Mouse (Mus musculus) stomach, embryonic 16.5 days (tissue): ENCODE data around the gene Cyb561d2. TPM values are rescaled to one million over a fixed set of nuclear protein-coding genes. Genes with fewer than 3 reads are reported as not detected.
"Not testable (repeated sequence)": the region's sequence is repeated elsewhere in the genome, so short reads cannot be mapped to it uniquely, and the experiment has no call there.

ENCODE experiments used
- ATAC-seq: fragments of 200-750 bp; cut with Nextera tagmentation; 2 replicates; pipeline ENCODE4 v1.8.0; 2017; ENCODE audit warnings: moderate number of reproducible peaks, moderate TSS enrichment; ENCODE audit not compliant: insufficient read depth, low FRiP score
- H3K27ac ChIP-seq: fragments of 300-500 bp; sonication (generic); 2 replicates; pipeline ENCODE4 v1.5.1; 2014; ENCODE audit warnings: low read length
- H3K27me3 ChIP-seq: fragments of 300-500 bp; sonication (generic); 2 replicates; pipeline ENCODE4 v1.6.1; 2014; ENCODE audit warnings: low read length, control low read depth, mixed read lengths; ENCODE audit not compliant: control insufficient read depth, insufficient read depth
- H3K36me3 ChIP-seq: fragments of 300-500 bp; sonication (generic); 2 replicates; pipeline ENCODE4 v1.6.1; 2014; ENCODE audit warnings: low read length; ENCODE audit not compliant: control insufficient read depth, insufficient read depth
- H3K4me1 ChIP-seq: fragments of 300-500 bp; sonication (generic); 2 replicates; pipeline ENCODE4 v1.6.1; 2014; ENCODE audit warnings: low read length, control low read depth, mixed read lengths; ENCODE audit not compliant: control insufficient read depth, insufficient read depth
- H3K4me2 ChIP-seq: fragments of 300-500 bp; sonication (generic); 2 replicates; pipeline ENCODE4 v1.6.1; 2014; ENCODE audit warnings: low read depth, low read length, mixed read lengths
- H3K4me3 ChIP-seq: fragments of 300-500 bp; sonication (generic); replicated peaks from 2 replicates; pipeline ENCODE4 v1.5.1; 2014; ENCODE audit warnings: mild to moderate bottlenecking, low read length
- H3K9ac ChIP-seq: fragments of 300-500 bp; sonication (generic); 2 replicates; pipeline ENCODE4 v1.6.1; 2014; ENCODE audit warnings: low read length
- H3K9me3 ChIP-seq: fragments of 300-500 bp; sonication (generic); replicated peaks from 2 replicates; pipeline ENCODE4 v1.6.1; 2016; ENCODE audit warnings: low read length, control low read depth; ENCODE audit not compliant: control insufficient read depth
- WGBS: fragments of 180-500 bp; shearing (Covaris S2); extraction: QIAGEN DNeasy Blood & Tissue Kit; methylation state at CpG from one replicate; pipeline ENCODE4 v1.1.7; 2014; 5-methylcytosine and 5-hydroxymethylcytosine counted together
- polyA plus RNA-seq: library from polyadenylated mRNA; unstranded; fragments of >200 nt; fragmentation: Nextera tagmentation; extraction: Ambion mirVana; gene quantifications from 2 replicates; pipeline ENCODE4 v1.2.1, GENCODE M21; 2015

The Cyb561d2 gene
- polyA plus RNA-seq, 1 experiment from 2014 or later = 27.4 TPM

- Histone ChIP-seq H3K27ac (peak within 1 kb of the TSS; percentile 89), H3K9ac (peak within 1 kb of the TSS; percentile 89), H3K9me3 (no peaks in the 10 kb centered on the region), H3K4me3 (peak within 1 kb of the TSS; percentile 92), H3K36me3 (peaks cover 7% of the 10 kb centered on the region; the same call in 1 of the 2 replicates), H3K27me3 (no peaks in the 10 kb centered on the region), H3K4me1 (peaks cover 49% of the 10 kb centered on the region), H3K4me2 (peak within 1 kb of the TSS; percentile 90)
- WGBS = 6% methylated on average over 18 of the region's 18 CpGs
- no peak for ATAC-seq
Measured at GRCm38 (mm10) chr9:107567702-107568319, 25.8 kb upstream of the Cyb561d2 start, which contains the start of gene Hyal2. Gene Hyal2, plus strand, starts transcription at chr9:107567945.

GRCm38 (mm10) chr9:107566855-107567254 is 24.9 kb upstream of the Cyb561d2 start:
- H3K9ac ChIP-seq = peak overlapping the region; percentile 34; the same call in 1 of the 2 replicates
- no peaks in the 10 kb centered on the region for H3K27me3 ChIP-seq
- H3K4me2 ChIP-seq = peak overlapping the region; percentile 90; the same call in 1 of the 2 replicates
- peaks cover 53% of the 10 kb centered on the region for H3K4me1 ChIP-seq
- peaks cover 7% of the 10 kb centered on the region for H3K36me3 ChIP-seq
- H3K9me3 ChIP-seq = no peaks in the 10 kb centered on the region
- ATAC-seq = no peak
- H3K27ac ChIP-seq = peak overlapping the region; percentile 89
- WGBS = 45% methylated on average over 3 of the region's 3 CpGs
- H3K4me3 ChIP-seq = no peak overlapping the region

- Histone ChIP-seq H3K4me1 (peaks cover 47% of the 10 kb centered on the region), H3K9me3 (no peaks in the 10 kb centered on the region), H3K4me2 (peak overlapping the region; percentile 90; the same call in 1 of the 2 replicates), H3K4me3 (no peak overlapping the region), H3K27ac (peak overlapping the region; percentile 89), H3K36me3 (peaks cover 13% of the 10 kb centered on the region), H3K27me3 (no peaks in the 10 kb centered on the region), H3K9ac (no peak overlapping the region)
- WGBS = 48% methylated on average over 15 of the region's 15 CpGs
- ATAC-seq = no peak
Measured at GRCm38 (mm10) chr9:107566041-107566709, 24.2 kb upstream of the Cyb561d2 start.

- Histone ChIP-seq H3K4me2 (peak overlapping the region; percentile 90; the same call in 1 of the 2 replicates), H3K9ac (0 out of 2 replicates have a peak overlapping the region, but pooled peaks have one; percentile 4), H3K27ac (peak overlapping the region; percentile 89; the same call in 1 of the 2 replicates), H3K36me3 (peaks cover 19% of the 10 kb centered on the region), H3K4me1 (peaks cover 41% of the 10 kb centered on the region)
- 47% methylated on average over 5 of the region's 5 CpGs for WGBS
- ATAC-seq, H3K4me3 ChIP-seq, H3K27me3 ChIP-seq, H3K9me3 ChIP-seq: not testable (repeated sequence)
Measured at GRCm38 (mm10) chr9:107565556-107565955, 23.6 kb upstream of the Cyb561d2 start.

- H3K36me3 ChIP-seq = peaks cover 39% of the 10 kb centered on the region
- WGBS = 0% methylated on average over 46 of the region's 46 CpGs
- no peaks in the 10 kb centered on the region for H3K27me3 ChIP-seq
Measured at GRCm38 (mm10) chr9:107563029-107563581, 21.1 kb upstream of the Cyb561d2 start, which contains the start of gene Tusc2. Gene Tusc2, plus strand, starts transcription at chr9:107563255.

GRCm38 (mm10) chr9:107556346-107556745 is 14.4 kb upstream of the Cyb561d2 start:
- Histone ChIP-seq H3K4me3 (peak overlapping the region; percentile 73), H3K9ac (peak overlapping the region; percentile 93)
- no peak for ATAC-seq

More at GRCm38 (mm10) chr9:107563029-107563581, 21.1 kb upstream of the Cyb561d2 start, which contains the start of gene Tusc2:
- Histone ChIP-seq H3K9ac (peak within 1 kb of the TSS; percentile 89), H3K4me1 (peaks cover 28% of the 10 kb centered on the region), H3K27ac (peak within 1 kb of the TSS; percentile 58), H3K4me2 (peak within 1 kb of the TSS; percentile 85), H3K9me3 (no peaks in the 10 kb centered on the region), H3K4me3 (peak within 1 kb of the TSS; percentile 95)
- ATAC-seq = peak; percentile 94

GRCm38 (mm10) chr9:107555701-107556100 is 13.7 kb upstream of the Cyb561d2 start:
- Histone ChIP-seq H3K4me1 (peaks cover 44% of the 10 kb centered on the region), H3K4me2 (peak overlapping the region; percentile 96), H3K36me3 (peaks cover 28% of the 10 kb centered on the region), H3K9ac (peak overlapping the region; percentile 93), H3K27me3 (no peaks in the 10 kb centered on the region), H3K9me3 (no peaks in the 10 kb centered on the region), H3K27ac (peak overlapping the region; percentile 95), H3K4me3 (peak overlapping the region; percentile 73)
- 46% methylated on average over 2 of the region's 2 CpGs for whole genome bisulfite sequencing
- no peak for ATAC-seq

More at GRCm38 (mm10) chr9:107556346-107556745, 14.4 kb upstream of the Cyb561d2 start:
- peaks cover 35% of the 10 kb centered on the region for H3K36me3 ChIP-seq
- H3K9me3 ChIP-seq = no peaks in the 10 kb centered on the region
- H3K4me1 ChIP-seq = peaks cover 38% of the 10 kb centered on the region
- H3K27me3 ChIP-seq = no peaks in the 10 kb centered on the region
- H3K27ac ChIP-seq = peak overlapping the region; percentile 95
- H3K4me2 ChIP-seq = peak overlapping the region; percentile 96
- 56% methylated on average over 3 of the region's 3 CpGs for WGBS

GRCm38 (mm10) chr9:107555031-107555457 is 13.1 kb upstream of the Cyb561d2 start:
- no peaks in the 10 kb centered on the region for H3K27me3 ChIP-seq

More at GRCm38 (mm10) chr9:107555031-107555457, 13.1 kb upstream of the Cyb561d2 start:
- H3K9ac ChIP-seq = peak overlapping the region; percentile 93
- H3K4me3 ChIP-seq = peak overlapping the region; percentile 73
- H3K36me3 ChIP-seq = peaks cover 25% of the 10 kb centered on the region
- H3K27ac ChIP-seq = peak overlapping the region; percentile 95
- WGBS = under 1% methylated on average over 23 of the region's 23 CpGs
- no peaks in the 10 kb centered on the region for H3K9me3 ChIP-seq
- H3K4me1 ChIP-seq = peaks cover 45% of the 10 kb centered on the region
- ATAC-seq = peak; percentile 9; the same call in 1 of the 2 replicates
- H3K4me2 ChIP-seq = peak overlapping the region; percentile 96
